Mouse (Mus musculus): ENCODE results near the gene Frmd4a.

Gene Frmd4a

GRCm38 (mm10) chr2:4340378-4340777, 322.9 kb downstream of the Frmd4a start:
- DNase-seq, result no peak

- DNase-seq, result no peak
These were observed 323.6 kb downstream of the Frmd4a start for GRCm38 (mm10) chr2:4341141-4341540.

GRCm38 (mm10) chr2:4342005-4342404, 324.5 kb downstream of the Frmd4a start:
- DNase-seq, result no peak

- DNase-seq, result no peak
These were observed 326.9 kb downstream of the Frmd4a start for GRCm38 (mm10) chr2:4344411-4344810.

GRCm38 (mm10) chr2:4346232-4346631, 328.7 kb downstream of the Frmd4a start:
- DNase-seq, result no peak

GRCm38 (mm10) chr2:4346953-4347352, 329.4 kb downstream of the Frmd4a start:
- DNase-seq, result no peak

- DNase-seq, result no peak
These were observed 330.3 kb downstream of the Frmd4a start for GRCm38 (mm10) chr2:4347782-4348181.

- DNase-seq, result no peak
These were observed 331.0 kb downstream of the Frmd4a start for GRCm38 (mm10) chr2:4348509-4348908.

GRCm38 (mm10) chr2:4356812-4357384, 339.4 kb downstream of the Frmd4a start:
- no peak for DNase-seq

GRCm38 (mm10) chr2:4361981-4362834, 344.7 kb downstream of the Frmd4a start:
- DNase-seq, result no peak

GRCm38 (mm10) chr2:4364908-4365307, 347.4 kb downstream of the Frmd4a start:
- DNase-seq, result no peak

- no peak for DNase-seq
These were observed 351.0 kb downstream of the Frmd4a start for GRCm38 (mm10) chr2:4368544-4368943.

- DNase-seq, result no peak
These were observed 353.0 kb downstream of the Frmd4a start for GRCm38 (mm10) chr2:4370499-4370898.

GRCm38 (mm10) chr2:4371341-4371740, 353.8 kb downstream of the Frmd4a start:
- DNase-seq, result no peak

- DNase-seq, result no peak
These were observed 361.3 kb downstream of the Frmd4a start for GRCm38 (mm10) chr2:4378844-4379243.

GRCm38 (mm10) chr2:4380435-4380834, 362.9 kb downstream of the Frmd4a start:
- no peak for DNase-seq

GRCm38 (mm10) chr2:4380926-4381325, 363.4 kb downstream of the Frmd4a start:
- DNase-seq, result no peak

GRCm38 (mm10) chr2:4386468-4386867, 369.0 kb downstream of the Frmd4a start:
- DNase-seq, result no peak

GRCm38 (mm10) chr2:4389330-4389729, 371.8 kb downstream of the Frmd4a start:
- DNase-seq, result no peak

- DNase-seq, result no peak
These were observed 373.6 kb downstream of the Frmd4a start for GRCm38 (mm10) chr2:4391091-4391490.

- no peak for DNase-seq
These were observed 374.2 kb downstream of the Frmd4a start for GRCm38 (mm10) chr2:4391678-4392085.

- DNase-seq, result no peak
These were observed 375.5 kb downstream of the Frmd4a start for GRCm38 (mm10) chr2:4393046-4393445.

- DNase-seq, result no peak
These were observed 377.1 kb downstream of the Frmd4a start for GRCm38 (mm10) chr2:4394641-4395040.

GRCm38 (mm10) chr2:4399721-4400120, 382.2 kb downstream of the Frmd4a start:
- no peak for DNase-seq
